Mouse (Mus musculus) heart, embryonic 14.5 days (tissue): ENCODE results near the gene Adk. TPM values are rescaled to one million over a fixed set of nuclear protein-coding genes. Genes with fewer than 3 reads are reported as not detected.

Source experiments
- ATAC-seq: fragments of 200-750 bp; cut with Nextera tagmentation; 2 replicates; pipeline ENCODE4 v1.8.0; 2017; ENCODE audit warnings: low read depth, moderate TSS enrichment; ENCODE audit not compliant: insufficient number of reproducible peaks, insufficient read depth, low FRiP score
- H3K27ac ChIP-seq, 2 experiments: fragments of 200-500 bp in 1 of 2; fragments of 300-500 bp in 1 of 2; sonication (generic) in 1 of 2; replicated peaks in 1 of 2; 2 replicates each; pipeline ENCODE4 v1.5.1; 2012 to 2014; ENCODE audit warnings: low read depth in 2 of 2, low read length in 2 of 2, control low read depth in 1 of 2, mild to moderate bottlenecking in 1 of 2, mixed read lengths in 1 of 2; ENCODE audit not compliant: control insufficient read depth in 1 of 2, insufficient read depth in 1 of 2
- H3K27me3 ChIP-seq: fragments of 300-500 bp; sonication (generic); 2 replicates; pipeline ENCODE4 v1.6.1; 2014; ENCODE audit warnings: mild to moderate bottlenecking, low read length, control low read depth; ENCODE audit not compliant: control insufficient read depth, insufficient read depth
- H3K36me3 ChIP-seq: fragments of 300-500 bp; sonication (generic); 2 replicates; pipeline ENCODE4 v1.6.1; 2014; ENCODE audit warnings: mild to moderate bottlenecking, control low read depth, low read length, mixed read lengths; ENCODE audit not compliant: control insufficient read depth, insufficient read depth
- H3K4me1 ChIP-seq, 2 experiments: fragments of 200-500 bp in 1 of 2; fragments of 300-500 bp in 1 of 2; sonication (generic) in 1 of 2; 2 replicates each; pipeline ENCODE4 v1.6.1; 2012 to 2014; ENCODE audit warnings: low read length in 2 of 2, control low read depth in 1 of 2, mixed read lengths in 1 of 2; ENCODE audit not compliant: control insufficient read depth in 2 of 2, insufficient read depth in 2 of 2
- H3K4me2 ChIP-seq: fragments of 300-500 bp; sonication (generic); 2 replicates; pipeline ENCODE4 v1.6.1; 2014; ENCODE audit warnings: mild to moderate bottlenecking, low read length
- H3K4me3 ChIP-seq, 2 experiments: fragments of 200-500 bp in 1 of 2; fragments of 300-500 bp in 1 of 2; sonication (generic) in 1 of 2; 2 replicates each; pipeline ENCODE4 v1.5.1; 2012 to 2014; ENCODE audit warnings: low read length in 2 of 2, mild to moderate bottlenecking in 2 of 2, control low read depth in 1 of 2, low read depth in 1 of 2, moderate library complexity in 1 of 2; ENCODE audit not compliant: control insufficient read depth in 1 of 2, insufficient read depth in 1 of 2
- H3K9ac ChIP-seq: fragments of 300-500 bp; sonication (generic); 2 replicates; pipeline ENCODE4 v1.6.1; 2014; ENCODE audit warnings: mild to moderate bottlenecking, low read length
- H3K9me3 ChIP-seq: fragments of 300-500 bp; sonication (generic); 2 replicates; pipeline ENCODE4 v1.6.1; 2016; ENCODE audit warnings: low read length, control low read depth; ENCODE audit not compliant: control insufficient read depth
- WGBS: fragments of 180-500 bp; shearing (Covaris S2); extraction: QIAGEN DNeasy Blood & Tissue Kit; methylation state at CpG from one replicate; pipeline ENCODE4 v1.1.7; 2014; 5-methylcytosine and 5-hydroxymethylcytosine counted together
- polyA plus RNA-seq: library from polyadenylated mRNA; unstranded; fragments of >200 nt; fragmentation: Nextera tagmentation; extraction: Ambion mirVana; gene quantifications from 2 replicates; pipeline ENCODE4 v1.2.1, GENCODE M21; 2014

Adk gene
- polyA plus RNA-seq, 1 experiment from 2014 or later: 250 TPM

GRCm38 (mm10) chr14:21337948-21338347 lies 285.6 kb downstream of the Adk start:
- 92% methylated on average over 4 of the region's 4 CpGs for WGBS
- no peak for ATAC-seq

GRCm38 (mm10) chr14:21341195-21341594 lies 288.8 kb downstream of the Adk start:
- H3K27ac ChIP-seq: no peak overlapping the region
- H3K27me3 ChIP-seq: no peaks in the 10 kb centered on the region
- H3K9ac ChIP-seq: no peak overlapping the region
- no peak for ATAC-seq
- no peak overlapping the region for H3K4me3 ChIP-seq
- H3K9me3 ChIP-seq: no peaks in the 10 kb centered on the region
- H3K4me2 ChIP-seq: no peak overlapping the region
- H3K36me3 ChIP-seq: no peaks in the 10 kb centered on the region
- H3K4me1 ChIP-seq: peaks cover 0 to 9% of the 10 kb centered on the region in 2 experiments; a peak in 2 of 4 replicates
- WGBS: 79% methylated on average over 1 of the region's 1 CpGs

More at GRCm38 (mm10) chr14:21337948-21338347, 285.6 kb downstream of the Adk start:
- Histone ChIP-seq H3K9me3 (no peaks in the 10 kb centered on the region), H3K4me3 (no peak overlapping the region), H3K27me3 (no peaks in the 10 kb centered on the region), H3K4me1 (peaks cover 4 to 14% of the 10 kb centered on the region in 2 experiments), H3K36me3 (no peaks in the 10 kb centered on the region), H3K4me2 (no peak overlapping the region), H3K9ac (no peak overlapping the region), H3K27ac (no peak overlapping the region)

- no peak overlapping the region for H3K9ac ChIP-seq
- WGBS: 56% methylated on average over 3 of the region's 3 CpGs
These were observed 290.6 kb downstream of the Adk start for GRCm38 (mm10) chr14:21342984-21343383.

GRCm38 (mm10) chr14:21344896-21345295 lies 292.5 kb downstream of the Adk start:
- Histone ChIP-seq H3K4me2 (no peak overlapping the region), H3K27ac (no peak overlapping the region), H3K4me3 (no peak overlapping the region), H3K9me3 (no peaks in the 10 kb centered on the region), H3K9ac (no peak overlapping the region), H3K36me3 (no peaks in the 10 kb centered on the region), H3K27me3 (no peaks in the 10 kb centered on the region), H3K4me1 (peaks cover 0 to 12% of the 10 kb centered on the region in 2 experiments; a peak in 2 of 4 replicates)
- no peak for ATAC-seq
- 97% methylated on average over 6 of the region's 6 CpGs for WGBS

More at GRCm38 (mm10) chr14:21342984-21343383, 290.6 kb downstream of the Adk start:
- no peak overlapping the region for H3K4me3 ChIP-seq
- H3K27me3 ChIP-seq: no peaks in the 10 kb centered on the region
- no peak overlapping the region for H3K4me2 ChIP-seq
- H3K9me3 ChIP-seq: no peaks in the 10 kb centered on the region
- H3K36me3 ChIP-seq: no peaks in the 10 kb centered on the region
- no peak overlapping the region for H3K27ac ChIP-seq
- peaks cover 0 to 6% of the 10 kb centered on the region in 2 experiments; a peak in 2 of 4 replicates for H3K4me1 ChIP-seq
- no peak for ATAC-seq

GRCm38 (mm10) chr14:21348611-21349260 lies 296.4 kb downstream of the Adk start:
- WGBS: 55% methylated on average over 6 of the region's 6 CpGs

GRCm38 (mm10) chr14:21351646-21352045 lies 299.3 kb downstream of the Adk start:
- no peaks in the 10 kb centered on the region for H3K36me3 ChIP-seq
- H3K4me2 ChIP-seq: no peak overlapping the region
- peak overlapping the region in 1 of 2 experiments; percentile 33; a peak in 1 of 4 replicates for H3K27ac ChIP-seq
- no peak for ATAC-seq
- no peak overlapping the region for H3K4me3 ChIP-seq
- H3K27me3 ChIP-seq: no peaks in the 10 kb centered on the region
- 74% methylated on average over 2 of the region's 2 CpGs for WGBS
- no peaks in the 10 kb centered on the region for H3K9me3 ChIP-seq
- H3K9ac ChIP-seq: no peak overlapping the region
- peaks cover 0 to 14% of the 10 kb centered on the region in 2 experiments; a peak in 3 of 4 replicates for H3K4me1 ChIP-seq

More at GRCm38 (mm10) chr14:21348611-21349260, 296.4 kb downstream of the Adk start:
- peaks cover 0 to 14% of the 10 kb centered on the region in 2 experiments; a peak in 3 of 4 replicates for H3K4me1 ChIP-seq
- H3K4me2 ChIP-seq: no peak overlapping the region
- H3K27me3 ChIP-seq: no peaks in the 10 kb centered on the region
- no peak overlapping the region for H3K27ac ChIP-seq
- no peaks in the 10 kb centered on the region for H3K9me3 ChIP-seq
- no peak for ATAC-seq
- H3K9ac ChIP-seq: no peak overlapping the region
- no peak overlapping the region for H3K4me3 ChIP-seq
- no peaks in the 10 kb centered on the region for H3K36me3 ChIP-seq

- no peak overlapping the region for H3K27ac ChIP-seq
- no peak for ATAC-seq
- no peaks in the 10 kb centered on the region for H3K9me3 ChIP-seq
- no peak overlapping the region for H3K4me2 ChIP-seq
- H3K4me1 ChIP-seq: peaks cover 0 to 3% of the 10 kb centered on the region in 2 experiments; a peak in 1 of 4 replicates
- no peak overlapping the region for H3K4me3 ChIP-seq
- H3K36me3 ChIP-seq: no peaks in the 10 kb centered on the region
- H3K9ac ChIP-seq: no peak overlapping the region
- no peaks in the 10 kb centered on the region for H3K27me3 ChIP-seq
- 84% methylated on average over 1 of the region's 1 CpGs for WGBS
These were observed 303.9 kb downstream of the Adk start for GRCm38 (mm10) chr14:21356286-21356685.
